Mouse (Mus musculus) gastrocnemius, adult 18-20 months (tissue): Measurements from ENCODE around the gene Dscam. TPM values are rescaled to one million over a fixed set of nuclear protein-coding genes. Genes with fewer than 3 reads are reported as not detected.

ENCODE experiments used
- DNase-seq: peaks from one replicate; pipeline ENCODE4 v3.0.0; 2021; ENCODE audit warnings: low spot score
- total RNA-seq, 2 experiments: library from RNA; stranded (reverse); gene quantifications; 2 replicates each; pipeline ENCODE4 v1.2.3; 2021

Gene Dscam
- total RNA-seq, 2 experiments from 2014 or later = not detected

GRCm38 (mm10) chr16:96567428-96567827 is 603.1 kb downstream of the Dscam start:
- DNase-seq = no peak

- DNase-seq = no peak
Observed at GRCm38 (mm10) chr16:96563350-96564257, 606.9 kb downstream of the Dscam start.

GRCm38 (mm10) chr16:96559796-96560195 is 610.8 kb downstream of the Dscam start:
- no peak for DNase-seq

GRCm38 (mm10) chr16:96558341-96558740 is 612.2 kb downstream of the Dscam start:
- no peak for DNase-seq

GRCm38 (mm10) chr16:96556621-96557020 is 613.9 kb downstream of the Dscam start:
- no peak for DNase-seq

GRCm38 (mm10) chr16:96555412-96555811 is 615.1 kb downstream of the Dscam start:
- no peak for DNase-seq

- no peak for DNase-seq
Observed at GRCm38 (mm10) chr16:96552680-96553079, 617.9 kb downstream of the Dscam start.

- DNase-seq = no peak
Observed at GRCm38 (mm10) chr16:96541056-96541455, 629.5 kb downstream of the Dscam start.

Other genes with a start within 250 kb of the Dscam start
- 1 to 10 TPM; 1.5 to 3.1 TPM for gene Bace2, start 186.0 kb upstream of the Dscam start, total RNA-seq